Mouse (Mus musculus) adrenal gland, adult 18-20 months (tissue): ENCODE results near the gene Copz1. TPM values are rescaled to one million over a fixed set of nuclear protein-coding genes. Genes with fewer than 3 reads are reported as not detected.

Source experiments
- DNase-seq, 2 experiments: peaks; one replicate each; pipeline ENCODE4 v3.0.0; 2021 to 2022; ENCODE audit warnings: low spot score in 2 of 2
- total RNA-seq, 2 experiments: library from RNA; stranded (reverse); gene quantifications; 1 replicate in 1 of 2; 2 replicates in 1 of 2; pipeline ENCODE4 v1.2.3; 2021

Gene Copz1
- total RNA-seq, 2 experiments from 2014 or later, result 138 to 150 TPM

DNA sequence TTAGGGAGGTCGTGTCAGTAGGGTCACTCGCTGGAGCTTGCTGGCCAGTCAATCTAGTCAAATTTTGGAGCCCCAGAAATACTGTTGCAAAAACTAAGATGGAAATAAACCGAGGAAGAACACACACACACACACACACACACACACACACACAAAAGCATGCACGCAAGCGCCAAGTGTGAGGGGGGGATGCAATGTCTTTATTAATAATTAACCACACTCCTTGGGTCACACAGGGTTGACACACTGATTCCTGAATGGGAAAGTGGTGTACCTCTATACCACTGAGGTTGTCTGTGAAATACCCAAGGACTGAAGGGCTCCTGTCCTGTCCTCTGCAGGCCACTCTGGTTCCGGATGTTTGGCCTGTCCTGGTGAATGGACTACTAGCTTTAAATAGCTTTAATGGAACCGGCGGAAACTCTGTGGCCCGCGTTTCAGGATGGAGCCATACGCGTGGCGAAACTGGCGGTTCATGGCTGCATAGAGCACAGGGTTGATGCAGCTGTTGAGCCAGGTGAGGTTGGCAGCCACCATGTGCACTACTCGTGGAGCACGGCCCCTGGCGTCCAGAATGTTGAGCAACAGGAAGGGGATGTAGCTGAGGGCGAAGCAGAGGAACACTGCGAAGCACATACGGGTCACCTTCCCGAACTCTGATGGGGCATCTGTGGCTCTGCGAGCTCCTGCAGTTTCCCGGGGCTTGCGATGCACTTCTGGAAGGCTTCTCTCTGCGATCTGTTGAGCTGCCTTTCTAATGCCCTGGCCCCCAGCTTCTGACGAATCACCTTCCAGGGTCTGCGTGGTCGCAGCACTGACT lies 35.8 kb downstream of the Copz1 start:
- DNase-seq, result no peak

DNA sequence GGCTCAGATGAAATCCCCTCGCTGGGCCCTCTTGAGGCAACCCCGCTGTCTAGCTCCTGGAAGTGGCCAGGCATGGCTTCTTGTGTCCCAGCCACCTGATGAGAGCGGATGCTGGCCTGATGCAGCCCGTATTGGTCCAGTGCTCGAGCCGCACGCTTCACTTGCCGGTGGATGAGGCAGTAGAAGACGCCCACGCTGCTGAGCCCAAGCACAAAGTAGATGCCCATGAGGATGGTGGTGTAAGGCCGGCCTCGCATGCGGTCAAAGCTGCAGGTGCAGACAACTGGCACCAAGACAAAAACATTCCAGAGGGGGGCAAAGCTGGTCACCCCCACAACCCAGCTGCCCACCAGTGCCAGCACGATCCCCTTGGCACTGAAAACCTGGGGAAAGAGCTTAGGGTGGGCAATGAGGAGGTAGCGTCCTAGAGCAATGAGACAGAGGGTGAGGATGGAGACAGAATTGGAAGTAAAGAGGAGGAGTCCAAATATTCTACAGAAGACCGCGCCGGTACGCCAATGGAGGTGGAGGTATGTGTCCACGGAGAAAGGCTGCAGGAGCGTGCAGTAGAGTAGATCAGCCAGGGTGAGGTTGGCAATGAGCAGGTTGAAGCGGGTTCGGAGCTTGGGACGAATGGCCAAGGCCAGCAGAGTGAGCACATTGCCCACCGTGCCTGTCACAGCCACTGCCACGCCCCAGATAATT lies 36.5 kb downstream of the Copz1 start:
- DNase-seq, result no peak

- DNase-seq, result no peak
Measured at GRCm38 (mm10) chr15:103310365-103310910, 37.9 kb downstream of the Copz1 start, which contains the start of gene Gpr84. Gene Gpr84, minus strand, starts transcription at chr15:103310612.

- peak in 1 of 2 experiments; percentile 46 for DNase-seq
Measured at GRCm38 (mm10) chr15:103313495-103314095, 41.1 kb downstream of the Copz1 start.

DNA sequence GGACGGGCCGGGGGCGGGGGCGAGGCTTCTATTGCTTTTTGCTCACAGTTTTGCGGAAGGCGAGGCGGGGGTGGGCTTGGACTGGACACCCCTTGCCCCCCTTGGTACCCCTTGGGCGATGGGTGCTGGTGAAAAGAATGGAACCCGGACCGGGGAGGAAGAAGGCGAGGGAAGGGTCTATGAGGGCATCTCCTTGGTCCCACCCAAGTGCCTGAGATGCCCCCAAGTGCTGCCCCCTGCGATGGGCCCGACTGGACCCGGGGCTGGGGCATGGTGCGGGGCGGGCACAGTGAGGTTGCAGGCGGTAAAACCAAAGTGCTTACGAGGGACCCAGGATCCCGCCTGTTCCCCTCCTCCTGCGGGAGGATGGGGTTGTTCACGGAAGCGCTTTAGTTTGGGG lies 41.7 kb downstream of the Copz1 start:
- no peak for DNase-seq

DNA sequence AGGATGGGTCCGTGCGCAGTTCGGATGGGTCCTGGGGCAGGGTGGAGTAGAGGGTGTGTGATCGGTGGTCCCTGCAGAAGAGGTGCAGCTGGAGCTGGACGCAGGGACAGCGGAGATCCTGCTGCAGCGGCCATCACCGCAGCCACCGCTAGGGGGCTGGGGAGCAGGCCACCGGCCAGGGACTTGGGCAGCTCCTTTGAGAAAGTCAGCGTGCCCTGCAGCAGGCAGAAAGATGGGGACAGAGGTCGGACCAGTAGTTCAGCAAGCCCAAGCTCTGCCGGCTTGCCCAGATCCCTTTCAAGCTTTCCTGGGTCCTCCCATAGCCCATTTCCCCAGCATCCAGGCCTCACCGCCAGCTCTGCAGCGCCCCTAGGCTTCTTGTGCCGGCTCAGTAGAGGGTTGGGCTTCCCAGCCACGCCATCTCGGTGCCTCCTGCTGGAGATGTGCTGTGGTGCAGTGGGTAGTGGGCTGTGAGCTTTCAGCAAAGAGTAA lies 42.5 kb downstream of the Copz1 start:
- DNase-seq, result peak; percentile 75 to 82

DNA sequence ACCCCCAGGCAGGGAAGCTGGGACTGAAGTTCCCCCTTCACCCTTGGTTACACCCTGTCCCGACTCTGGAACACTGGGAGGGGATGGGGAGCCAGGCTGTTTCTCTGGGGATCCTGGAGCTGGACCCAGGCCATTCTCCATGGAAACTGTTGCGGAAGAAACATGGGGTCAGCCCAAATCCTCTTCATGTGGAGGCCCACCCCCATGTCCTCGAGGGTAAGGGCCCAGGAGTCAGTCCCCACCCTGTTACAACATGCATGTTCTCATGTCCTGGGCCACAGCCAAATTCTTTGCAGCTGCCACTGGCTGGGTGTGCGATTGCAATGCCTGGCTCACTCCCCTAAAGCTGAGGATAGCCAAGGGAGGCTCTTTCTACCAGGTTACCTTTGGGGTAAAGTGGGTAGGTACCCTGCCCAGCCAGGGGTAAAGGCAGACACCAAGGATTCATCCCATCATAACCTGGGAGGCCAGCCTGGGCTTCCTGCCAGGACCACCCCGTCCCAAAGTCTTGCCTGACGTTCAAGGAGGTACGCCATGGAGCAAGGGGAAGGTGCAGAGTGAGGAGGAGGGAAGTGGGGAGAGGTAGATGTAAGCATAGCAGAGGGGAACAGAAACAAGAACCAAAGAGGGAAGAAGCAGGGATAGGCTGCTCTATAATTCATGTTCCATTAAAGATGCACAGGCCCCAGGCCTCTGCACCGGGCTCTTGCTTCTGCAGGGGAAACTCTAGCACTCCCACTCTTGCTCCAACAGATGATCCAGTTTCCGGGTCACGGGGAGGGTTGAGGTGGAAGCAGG lies 43.7 kb downstream of the Copz1 start:
- DNase-seq, result no peak

DNA sequence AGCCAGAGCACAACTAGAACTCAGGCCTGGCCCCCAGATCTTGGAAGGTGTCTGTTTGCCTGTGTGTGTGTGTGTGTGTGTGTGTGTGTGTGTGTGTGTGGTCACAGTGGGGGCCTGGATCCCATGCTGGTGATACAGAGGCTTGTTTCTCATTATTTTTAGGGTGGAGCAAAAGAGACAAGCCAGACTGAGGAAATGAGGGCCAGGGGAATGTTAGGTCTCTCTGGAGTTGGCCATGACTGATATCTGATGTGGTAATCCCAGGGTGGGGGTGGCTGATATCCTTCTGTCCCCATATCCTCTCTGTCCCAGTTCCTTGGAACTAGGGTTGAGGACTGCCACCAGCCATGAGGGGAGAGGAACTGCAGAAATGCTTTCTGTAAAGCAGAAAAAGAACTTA lies 44.6 kb downstream of the Copz1 start:
- no peak for DNase-seq

GRCm38 (mm10) chr15:103317731-103318130 lies 45.2 kb downstream of the Copz1 start:
- no peak for DNase-seq

DNA sequence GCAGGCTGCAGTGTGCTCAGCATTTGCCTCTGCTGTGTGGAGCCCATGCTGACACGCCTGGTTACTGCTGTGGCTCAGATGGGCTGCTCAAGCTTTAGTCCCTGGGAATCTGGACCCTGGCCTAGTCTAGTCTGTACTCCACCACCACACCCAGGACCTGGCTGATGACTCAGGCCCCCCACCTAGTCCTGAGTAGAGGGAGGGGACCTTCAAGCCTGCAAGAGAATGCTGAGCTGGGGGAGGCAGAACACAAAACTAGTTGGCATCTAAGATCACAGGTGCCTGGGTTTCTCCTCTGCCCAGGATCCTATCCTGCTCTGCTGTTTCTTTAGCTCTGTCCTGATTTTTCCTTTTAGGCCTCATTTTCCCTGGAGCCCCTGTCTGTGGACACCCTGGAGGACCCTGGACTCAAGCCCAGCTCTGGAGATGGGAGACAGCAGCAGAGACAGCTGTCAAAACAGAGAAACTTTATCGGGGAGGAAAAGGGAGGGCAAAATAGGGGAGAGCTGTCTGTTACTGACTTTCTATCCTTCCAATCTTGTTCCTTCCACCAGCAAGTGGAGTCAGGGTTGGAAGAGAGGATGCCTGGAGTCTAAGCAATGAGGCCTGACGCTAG lies 45.8 kb downstream of the Copz1 start:
- DNase-seq, result no peak

DNA sequence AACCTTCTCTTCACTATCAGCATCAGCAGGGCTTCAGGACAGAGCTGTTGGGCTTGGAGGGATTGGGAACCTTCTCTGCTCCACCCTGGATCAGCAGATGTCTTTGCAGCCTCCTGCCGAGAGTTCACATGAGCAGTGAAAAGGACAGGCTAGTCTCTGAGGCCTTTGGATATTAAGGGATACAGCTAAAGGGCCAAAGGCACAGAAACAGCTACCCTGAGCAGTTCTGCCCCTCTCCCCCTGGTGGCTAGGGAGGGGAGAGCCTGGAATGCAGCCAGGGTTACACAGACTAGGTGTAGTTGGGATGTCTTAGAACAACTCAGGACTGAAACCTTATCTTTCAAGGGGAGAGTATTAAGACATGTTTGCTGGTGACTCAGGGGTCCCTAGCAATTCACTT lies 48.6 kb downstream of the Copz1 start:
- no peak for DNase-seq

- DNase-seq, result no peak
Measured at GRCm38 (mm10) chr15:103322396-103322795, 49.9 kb downstream of the Copz1 start.

GRCm38 (mm10) chr15:103323070-103323454 lies 50.5 kb downstream of the Copz1 start:
- DNase-seq, result peak in 1 of 2 experiments; percentile 67

DNA sequence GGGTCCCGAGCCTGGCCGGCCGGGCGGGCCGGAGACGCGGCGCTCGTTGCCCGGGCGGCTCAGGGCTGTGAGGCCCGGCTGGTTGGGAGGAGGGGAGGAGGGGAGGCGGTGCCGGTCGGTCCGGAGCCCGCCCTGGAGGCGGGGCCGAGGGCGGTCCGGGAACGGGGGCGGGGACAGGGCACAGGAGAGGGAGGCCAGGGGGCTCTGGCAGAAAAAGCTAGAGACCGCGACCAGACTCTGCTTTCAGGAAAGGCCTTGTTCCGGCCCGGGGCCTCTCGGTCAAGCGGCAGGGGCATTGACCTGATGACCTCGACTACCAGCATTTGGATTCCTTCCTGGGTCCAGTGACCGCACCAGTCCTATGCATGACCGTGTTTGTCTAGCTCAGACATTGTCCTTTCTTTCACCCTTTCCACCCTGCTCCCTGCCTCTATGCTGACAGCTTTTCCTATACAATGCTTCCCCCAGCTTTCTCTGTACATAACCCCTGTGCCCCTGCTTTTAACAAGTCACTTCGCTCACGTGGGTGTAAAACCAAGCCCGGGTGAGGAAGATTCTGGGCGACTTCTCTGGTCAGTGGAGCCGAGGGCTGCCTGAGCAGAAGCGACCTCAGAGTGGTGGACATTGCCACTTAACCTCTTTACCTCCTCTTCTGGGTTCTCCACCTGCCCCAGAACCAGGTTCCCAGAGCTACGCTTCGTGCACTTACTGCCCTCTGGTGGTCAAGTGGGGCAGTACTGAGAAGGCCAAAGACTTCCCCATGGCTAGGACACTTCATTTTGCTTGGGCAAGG lies 51.1 kb downstream of the Copz1 start:
- DNase-seq, result peak; percentile 89 to 90

DNA sequence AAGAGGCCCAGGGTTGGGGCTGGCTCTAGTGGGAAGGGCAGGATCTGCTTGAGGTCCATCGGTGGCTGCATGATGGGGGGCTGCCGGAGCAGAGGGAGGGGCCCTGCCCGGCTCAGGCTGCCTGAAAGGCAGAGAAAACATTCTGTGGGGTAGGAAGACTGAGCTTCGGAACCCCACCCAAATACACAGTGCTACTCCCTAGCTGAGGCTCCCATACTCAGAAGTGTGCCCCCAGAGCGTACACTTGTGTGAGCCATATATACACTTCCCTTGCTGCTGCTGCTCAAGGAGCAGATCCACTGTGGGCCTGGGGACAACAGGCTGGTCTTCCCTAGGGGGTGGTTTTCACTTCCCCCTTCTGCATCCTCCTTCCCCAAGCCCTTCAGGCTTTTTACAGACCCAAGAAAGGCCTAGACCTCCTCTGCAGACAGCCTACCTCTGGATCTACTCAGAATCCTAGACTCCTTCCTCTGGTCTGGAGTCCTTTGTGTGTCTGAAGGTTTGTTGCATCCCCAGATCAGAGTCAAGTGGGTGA lies 60.6 kb downstream of the Copz1 start:
- no peak for DNase-seq

GRCm38 (mm10) chr15:103333738-103334137 lies 61.2 kb downstream of the Copz1 start:
- DNase-seq, result no peak

- DNase-seq, result no peak
Measured at GRCm38 (mm10) chr15:103334194-103334593, 61.7 kb downstream of the Copz1 start.

- no peak for DNase-seq
Measured at GRCm38 (mm10) chr15:103335040-103335439, 62.5 kb downstream of the Copz1 start.
